In genomic region chr9:121997010-121997409, GRCm38 (mm10) we compare ENCODE assay signal across 9 mouse cellular contexts. TPM values are rescaled to one million over a fixed set of nuclear protein-coding genes. Genes with fewer than 3 reads are reported as not detected.
DNase-seq lines count a peak whose midpoint lies in the region; ATAC-seq lines count a peak whose summit lies in the region.
"Had no signal": no experiment of that assay in that cellular context is flagged by ENCODE, and none has a peak within 500 bp of the region (broad histone marks: within the 10 kb centered on the region; RNA-seq: fewer than 3 reads in every experiment).

Pomgnt2 (minus strand) TSS chr9:121997110.

- peak within 1 kb of the TSS; percentile 91 for H3K4me3 ChIP-seq in heart, embryonic 13.5 days
- H3K4me3 ChIP-seq in stomach, embryonic 16.5 days (replicated peaks; ENCODE audit: low read length), result peak within 1 kb of the TSS; percentile 90

- no peaks in the 10 kb centered on the region for H3K36me3 ChIP-seq in heart, embryonic 13.5 days
- no peaks in the 10 kb centered on the region for H3K36me3 ChIP-seq in stomach, embryonic 16.5 days (ENCODE audit: control insufficient read depth, insufficient read depth, low read length)

- no peak for ATAC-seq in heart, embryonic 13.5 days (ENCODE audit: extremely low read depth, insufficient number of reproducible peaks, low FRiP score, low TSS enrichment)
- ATAC-seq in stomach, embryonic 16.5 days (ENCODE audit: insufficient read depth, low FRiP score), result no peak

- no peak for DNase-seq in heart, adult 8-10 months (ENCODE audit: low spot score)
- no peak for DNase-seq in heart, adult 9 months (ENCODE audit: low spot score in 2 of 2)
- no peak for DNase-seq in adrenal gland, postnatal 10 days
- no peak for DNase-seq in left cerebral cortex, postnatal 4 days
- no peak for DNase-seq in cerebellum, postnatal 4 days (ENCODE audit: low spot score in 2 of 2)
- DNase-seq in spleen, postnatal 4 days (ENCODE audit: low spot score in 2 of 2), result no peak

- peaks cover 6% of the 10 kb centered on the region for H3K9me3 ChIP-seq in heart, embryonic 13.5 days
- no peaks in the 10 kb centered on the region for H3K9me3 ChIP-seq in stomach, embryonic 16.5 days (replicated peaks; ENCODE audit: control insufficient read depth, low read length)

- intact Hi-C loops in left cerebral cortex, postnatal 4 days (cut with DNase I), result no loop called here

- H3K27me3 ChIP-seq in heart, embryonic 13.5 days (replicated peaks), result 0 out of 2 replicates have a peak, but pooled peaks cover 7% of the 10 kb centered on the region
- no peaks in the 10 kb centered on the region for H3K27me3 ChIP-seq in stomach, embryonic 16.5 days (ENCODE audit: control insufficient read depth, insufficient read depth, low read length)

- H3K4me2 ChIP-seq in heart, embryonic 13.5 days, result peak within 1 kb of the TSS; percentile 90
- peak within 1 kb of the TSS; percentile 97 for H3K4me2 ChIP-seq in stomach, embryonic 16.5 days (ENCODE audit: low read depth, low read length)

- H3K27ac ChIP-seq in heart, embryonic 13.5 days (replicated peaks), result no peak within 1 kb of the TSS
- no peak within 1 kb of the TSS for H3K27ac ChIP-seq in stomach, embryonic 16.5 days (ENCODE audit: low read length)
- H3K27ac ChIP-seq: macrophage had no signal

- no peak within 1 kb of the TSS for H3K9ac ChIP-seq in heart, embryonic 13.5 days
- no peak within 1 kb of the TSS for H3K9ac ChIP-seq in stomach, embryonic 16.5 days (ENCODE audit: low read length)

- H3K4me1 ChIP-seq in heart, embryonic 13.5 days, result peaks cover 6% of the 10 kb centered on the region; the same call in 1 of the 2 replicates
- peaks cover 4% of the 10 kb centered on the region; the same call in 1 of the 2 replicates for H3K4me1 ChIP-seq in stomach, embryonic 16.5 days (ENCODE audit: control insufficient read depth, insufficient read depth, low read length)

RNA-seq across cellular contexts. Expression of gene Pomgnt2, which starts in this region (rescaled TPM):
- 10 to 100 TPM; 15.6 to 18.2 (median 16.7) TPM for total RNA-seq in heart, adult 8-10 months (2022)
- total RNA-seq in adrenal gland, postnatal 10 days (2021), result 10 to 100 TPM; 13.0 to 16.6 TPM
- polyA plus RNA-seq in heart, embryonic 13.5 days (2015; fragmentation: Nextera tagmentation; extraction: Ambion mirVana), result 11.7 and 12.4 TPM in 2 replicates
- total RNA-seq in left cerebral cortex, postnatal 4 days (2021), result 10 to 100 TPM; 31.5 to 35.8 TPM
- polyA plus RNA-seq in stomach, embryonic 16.5 days (2015; fragmentation: Nextera tagmentation; extraction: Ambion mirVana), result 15.6 and 16.2 TPM in 2 replicates
